Mouse (Mus musculus) MEL (cell line): ENCODE measurements at regions not wholly inside any gene's neighbourhood (a gene's known extent, or its start where the extent isn't known, plus 50 kb on each side); places are given as distances from the start of the nearest gene placed in this dataset.

Experiments
- MYB ChIP-seq: IDR thresholded peaks from 2 replicates; pipeline ENCODE4 v1.6.1; 2011; ENCODE audit warnings: mild to moderate bottlenecking, low read depth, low read length, improper control_type of control experiment
- NRF1 ChIP-seq: IDR thresholded peaks from 2 replicates; pipeline ENCODE4 v1.6.1; 2014; ENCODE audit warnings: low read depth, mild to moderate bottlenecking, inconsistent platforms, low read length, improper control_type of control experiment, moderate library complexity; ENCODE audit not compliant: poor library complexity, insufficient read depth, severe bottlenecking
- POLR2A ChIP-seq, 2 experiments: IDR thresholded peaks; 2 replicates each; pipeline ENCODE4 v1.6.1; 2011 to 2012; ENCODE audit warnings: low read length in 2 of 2, mild to moderate bottlenecking in 2 of 2, control low read depth in 1 of 2, improper control_type of control experiment in 1 of 2, low read depth in 1 of 2, moderate library complexity in 1 of 2; ENCODE audit not compliant: control insufficient read depth in 1 of 2, insufficient read depth in 1 of 2, poor library complexity in 1 of 2
- USF2 ChIP-seq, 2 experiments: IDR thresholded peaks; 2 replicates each; pipeline ENCODE4 v1.6.1; 2011 to 2012; ENCODE audit warnings: improper control_type of control experiment in 2 of 2, low read length in 2 of 2, borderline replicate concordance in 1 of 2, inconsistent platforms in 1 of 2, low read depth in 1 of 2, mild to moderate bottlenecking in 1 of 2; ENCODE audit not compliant: insufficient read depth in 1 of 2

DNA sequence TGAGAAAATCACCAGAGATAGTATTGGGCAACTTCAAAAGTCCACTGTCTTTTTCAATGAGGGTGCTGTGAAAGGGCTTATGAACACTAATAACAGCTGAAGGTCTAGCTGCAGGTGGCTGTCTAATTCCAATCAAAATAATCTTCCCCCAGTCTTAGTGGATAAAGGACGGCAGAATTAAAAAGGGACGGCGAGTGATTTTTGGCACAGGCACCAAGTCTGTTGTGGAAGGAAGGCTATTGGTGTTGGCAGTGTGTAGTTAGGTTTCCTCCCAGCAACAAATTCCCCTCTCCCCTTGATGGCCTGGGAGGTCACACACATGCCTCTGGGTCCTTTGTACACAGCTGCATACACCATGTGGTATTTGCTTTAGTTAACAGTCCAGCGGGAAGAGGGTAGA lies 296.3 kb downstream of the Slc4a3 start:
- TF ChIP-seq POLR2A (IDR thresholded peaks at IDR 0.05; ENCODE audit: control insufficient read depth in 1 of 2, insufficient read depth in 1 of 2, low read depth in 1 of 2, low read length in 2 of 2, poor library complexity in 1 of 2) = no peak
- no peak for TF ChIP-seq USF2 (IDR thresholded peaks at IDR 0.05; ENCODE audit: borderline replicate concordance in 1 of 2, insufficient read depth in 1 of 2, low read depth in 1 of 2, low read length in 2 of 2)
- TF ChIP-seq MYB = no peak
- no peak for TF ChIP-seq NRF1
